Mouse (Mus musculus): ENCODE data around the gene Zdhhc4. TPM values are rescaled to one million over a fixed set of nuclear protein-coding genes. Genes with fewer than 3 reads are reported as not detected.

Zdhhc4 gene
- total RNA-seq, 1 experiment = 27.7 TPM

DNA sequence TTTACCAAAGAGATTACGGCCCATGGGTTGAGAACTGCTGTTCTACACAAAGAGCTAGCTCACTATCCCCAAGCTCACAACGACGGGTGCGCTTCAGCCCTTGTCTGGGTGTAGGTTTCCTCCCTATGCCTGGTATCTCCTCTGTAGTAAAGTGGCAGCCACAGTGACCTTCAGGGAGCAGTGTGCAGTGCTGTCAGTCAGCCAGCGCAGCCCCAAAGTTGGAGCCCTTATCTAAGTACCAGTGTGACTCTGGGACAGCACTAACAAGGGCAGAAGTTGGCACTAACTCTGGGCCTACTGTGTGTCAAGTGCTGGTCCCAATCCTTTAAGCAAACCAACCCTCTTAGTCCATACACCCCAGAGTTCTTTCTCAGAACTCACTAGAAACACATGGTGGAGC, 20.2 kb downstream of the Zdhhc4 start:
- Histone ChIP-seq H3K4me3 (ENCODE audit: insufficient read depth in 1 of 2, low read depth in 1 of 2, low read length in 2 of 2, poor library complexity in 1 of 2, severe bottlenecking in 1 of 2) (no peak overlapping the region), H3K9ac (ENCODE audit: insufficient read depth, low read depth, low read length, poor library complexity, severe bottlenecking) (no peak overlapping the region), H3K9me3 (ENCODE audit: control insufficient read depth, insufficient read depth, low read depth, low read length) (no peaks in the 10 kb centered on the region), H3K27ac (ENCODE audit: insufficient read depth, low read depth, low read length, poor library complexity, severe bottlenecking) (no peak overlapping the region), H3K36me3 (ENCODE audit: control insufficient read depth, insufficient read depth, low read length, poor library complexity, severe bottlenecking) (peaks cover 60% of the 10 kb centered on the region), H3K4me1 (ENCODE audit: control insufficient read depth in 2 of 2, insufficient read depth in 2 of 2, low read length in 2 of 2, poor library complexity in 1 of 2) (peaks cover 0 to 8% of the 10 kb centered on the region in 2 experiments; a peak in 2 of 4 replicates)
- TF ChIP-seq ZC3H11A (IDR thresholded peaks at IDR 0.05; ENCODE audit: borderline replicate concordance, low read depth, low read length) (no peak), ZNF384 (IDR thresholded peaks at IDR 0.05; ENCODE audit: low read depth, low read length) (no peak), HCFC1 (IDR thresholded peaks at IDR 0.05; ENCODE audit: borderline replicate concordance, insufficient read depth, low read length) (no peak), MAFK (IDR thresholded peaks at IDR 0.05; ENCODE audit: insufficient read depth, low read depth, low read length) (no peak), CHD2 (IDR thresholded peaks at IDR 0.05; ENCODE audit: low read depth, low read length) (no peak)
- in situ Hi-C loops (cut with MboI; ENCODE audit: low sequenced_read_pairs in 2 of 2, unreplicated experiment in 2 of 2) = no loop called here
- no peak for DNase-seq (ENCODE audit: low read depth, low spot score)

DNA sequence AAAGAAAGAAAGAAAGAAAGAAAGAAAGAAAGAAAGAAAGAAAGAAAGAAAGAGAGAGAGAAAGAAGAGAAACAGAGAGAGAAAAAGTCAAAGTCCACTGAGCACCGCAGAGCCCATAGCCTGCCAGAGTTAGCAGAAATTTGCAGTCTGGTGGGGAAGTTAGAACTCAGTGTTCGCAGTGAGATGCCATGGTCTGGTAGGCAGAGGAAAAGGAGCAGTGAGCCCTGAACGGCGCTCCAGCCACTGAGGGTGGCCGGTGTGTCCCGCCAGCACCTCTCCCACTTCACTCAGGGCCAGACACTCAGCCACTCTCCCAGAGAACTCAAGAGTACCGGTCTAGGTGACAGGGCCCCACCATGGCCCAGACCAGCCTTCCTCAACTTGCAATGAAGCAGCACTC, 24.8 kb downstream of the Zdhhc4 start:
- Histone ChIP-seq H3K4me1 (ENCODE audit: control insufficient read depth in 2 of 2, insufficient read depth in 2 of 2, low read length in 2 of 2, poor library complexity in 1 of 2) (no peaks in the 10 kb centered on the region), H3K9me3 (ENCODE audit: control insufficient read depth, insufficient read depth, low read depth, low read length) (no peaks in the 10 kb centered on the region), H3K4me3 (ENCODE audit: insufficient read depth in 1 of 2, low read depth in 1 of 2, low read length in 2 of 2, poor library complexity in 1 of 2, severe bottlenecking in 1 of 2) (no peak overlapping the region), H3K9ac (ENCODE audit: insufficient read depth, low read depth, low read length, poor library complexity, severe bottlenecking) (no peak overlapping the region), H3K36me3 (ENCODE audit: control insufficient read depth, insufficient read depth, low read length, poor library complexity, severe bottlenecking) (peaks cover 49% of the 10 kb centered on the region), H3K27ac (ENCODE audit: insufficient read depth, low read depth, low read length, poor library complexity, severe bottlenecking) (no peak overlapping the region)
- TF ChIP-seq ZC3H11A (IDR thresholded peaks at IDR 0.05; ENCODE audit: borderline replicate concordance, low read depth, low read length) (no peak), HCFC1 (IDR thresholded peaks at IDR 0.05; ENCODE audit: borderline replicate concordance, insufficient read depth, low read length) (no peak)
- no peak for DNase-seq (ENCODE audit: low read depth, low spot score)
- in situ Hi-C loops (cut with MboI; ENCODE audit: low sequenced_read_pairs in 2 of 2, unreplicated experiment in 2 of 2) = no loop called here

DNA sequence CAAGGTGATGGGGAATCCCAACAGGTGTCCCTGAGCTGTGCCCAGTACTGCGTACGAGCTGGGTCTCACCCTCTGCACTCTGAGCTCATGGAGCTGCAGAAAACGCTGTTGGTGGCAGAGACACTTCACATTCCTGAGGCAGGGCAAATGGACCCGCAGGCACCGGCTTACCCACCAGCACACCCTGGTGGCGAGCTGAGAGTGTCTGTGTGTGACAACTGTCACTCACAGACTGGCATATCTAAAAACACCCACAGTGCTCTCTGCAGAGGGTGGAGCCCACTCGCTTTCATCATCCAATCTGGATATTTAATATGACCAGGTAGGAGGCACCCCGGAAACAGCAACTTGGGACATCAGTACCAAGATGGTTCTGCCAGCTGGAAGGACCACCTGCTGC, 27.8 kb downstream of the Zdhhc4 start:
- no peak overlapping the region for H3K4me3 ChIP-seq (ENCODE audit: insufficient read depth in 1 of 2, low read depth in 1 of 2, low read length in 2 of 2, poor library complexity in 1 of 2, severe bottlenecking in 1 of 2)
- no peak overlapping the region for H3K9ac ChIP-seq (ENCODE audit: insufficient read depth, low read depth, low read length, poor library complexity, severe bottlenecking)
- H3K9me3 ChIP-seq (ENCODE audit: control insufficient read depth, insufficient read depth, low read depth, low read length) = no peaks in the 10 kb centered on the region
- in situ Hi-C loops (cut with MboI; ENCODE audit: low sequenced_read_pairs in 2 of 2, unreplicated experiment in 2 of 2) = no loop called here
- peaks cover 2 to 3% of the 10 kb centered on the region in 2 experiments; a peak in 1 of 4 replicates for H3K4me1 ChIP-seq (ENCODE audit: control insufficient read depth in 2 of 2, insufficient read depth in 2 of 2, low read length in 2 of 2, poor library complexity in 1 of 2)
- no peak for DNase-seq (ENCODE audit: low read depth, low spot score)
- TF ChIP-seq CHD2 (IDR thresholded peaks at IDR 0.05; ENCODE audit: low read depth, low read length) (no peak), ZNF384 (IDR thresholded peaks at IDR 0.05; ENCODE audit: low read depth, low read length) (no peak), ZC3H11A (IDR thresholded peaks at IDR 0.05; ENCODE audit: borderline replicate concordance, low read depth, low read length) (no peak), MAFK (IDR thresholded peaks at IDR 0.05; ENCODE audit: insufficient read depth, low read depth, low read length) (no peak), HCFC1 (IDR thresholded peaks at IDR 0.05; ENCODE audit: borderline replicate concordance, insufficient read depth, low read length) (no peak)
- H3K36me3 ChIP-seq (ENCODE audit: control insufficient read depth, insufficient read depth, low read length, poor library complexity, severe bottlenecking) = peaks cover 30% of the 10 kb centered on the region
- H3K27ac ChIP-seq (ENCODE audit: insufficient read depth, low read depth, low read length, poor library complexity, severe bottlenecking) = no peak overlapping the region

DNA sequence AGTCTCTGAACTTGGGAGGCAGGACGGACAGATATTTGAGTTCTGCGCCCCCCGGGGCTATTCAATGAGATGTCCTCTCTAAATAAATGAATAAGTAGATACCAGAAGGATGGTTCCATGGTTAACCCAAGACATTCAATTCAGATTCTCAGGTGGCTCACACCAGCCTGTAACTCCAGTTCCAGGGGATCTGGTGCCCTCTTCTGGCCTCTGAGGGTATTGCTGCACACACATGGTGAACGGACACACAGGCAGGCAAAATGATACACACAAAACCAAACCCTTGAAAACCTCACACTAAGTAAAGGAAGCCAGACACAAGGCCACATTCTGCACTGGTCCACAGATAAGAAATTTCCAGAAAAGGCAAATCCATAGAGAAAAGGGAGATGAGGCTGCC, 29.4 kb downstream of the Zdhhc4 start:
- Histone ChIP-seq H3K9me3 (ENCODE audit: control insufficient read depth, insufficient read depth, low read depth, low read length) (no peaks in the 10 kb centered on the region), H3K4me3 (ENCODE audit: insufficient read depth in 1 of 2, low read depth in 1 of 2, low read length in 2 of 2, poor library complexity in 1 of 2, severe bottlenecking in 1 of 2) (no peak overlapping the region), H3K4me1 (ENCODE audit: control insufficient read depth in 2 of 2, insufficient read depth in 2 of 2, low read length in 2 of 2, poor library complexity in 1 of 2) (peaks cover 2 to 3% of the 10 kb centered on the region in 2 experiments; a peak in 1 of 4 replicates), H3K27ac (ENCODE audit: insufficient read depth, low read depth, low read length, poor library complexity, severe bottlenecking) (no peak overlapping the region), H3K36me3 (ENCODE audit: control insufficient read depth, insufficient read depth, low read length, poor library complexity, severe bottlenecking) (peaks cover 18% of the 10 kb centered on the region), H3K9ac (ENCODE audit: insufficient read depth, low read depth, low read length, poor library complexity, severe bottlenecking) (no peak overlapping the region)
- in situ Hi-C loops (cut with MboI; ENCODE audit: low sequenced_read_pairs in 2 of 2, unreplicated experiment in 2 of 2) = no loop called here
- no peak for DNase-seq (ENCODE audit: low read depth, low spot score)
- no peak for TF ChIP-seq ZNF384 (IDR thresholded peaks at IDR 0.05; ENCODE audit: low read depth, low read length)
- TF ChIP-seq ZC3H11A (IDR thresholded peaks at IDR 0.05; ENCODE audit: borderline replicate concordance, low read depth, low read length) = peak; percentile 21; the same call in 1 of the 2 replicates
- no peak for TF ChIP-seq MAFK (IDR thresholded peaks at IDR 0.05; ENCODE audit: insufficient read depth, low read depth, low read length)

DNA sequence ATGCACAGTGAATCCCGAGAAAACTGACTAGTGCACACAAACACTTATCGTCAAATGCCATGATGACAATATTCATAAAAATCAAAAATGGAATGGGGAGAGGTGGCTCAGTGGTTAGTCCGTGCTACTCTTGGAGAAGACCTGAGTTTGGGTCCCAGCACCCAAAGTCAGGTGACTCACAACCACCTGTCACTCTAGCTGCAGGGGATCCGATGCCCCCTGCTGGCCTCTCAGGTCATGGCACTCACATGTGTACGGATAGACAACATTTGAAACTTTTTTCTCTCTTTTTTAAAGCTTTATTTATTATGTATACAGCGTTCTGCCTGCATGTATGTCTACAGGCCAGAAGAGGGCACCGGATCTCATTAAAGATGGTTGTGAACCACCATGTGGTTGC, 30.7 kb downstream of the Zdhhc4 start:
- TF ChIP-seq MAFK (IDR thresholded peaks at IDR 0.05; ENCODE audit: insufficient read depth, low read depth, low read length) (no peak), ZC3H11A (IDR thresholded peaks at IDR 0.05; ENCODE audit: borderline replicate concordance, low read depth, low read length) (no peak), HCFC1 (IDR thresholded peaks at IDR 0.05; ENCODE audit: borderline replicate concordance, insufficient read depth, low read length) (no peak), ZNF384 (IDR thresholded peaks at IDR 0.05; ENCODE audit: low read depth, low read length) (no peak), CHD2 (IDR thresholded peaks at IDR 0.05; ENCODE audit: low read depth, low read length) (no peak)
- Histone ChIP-seq H3K9ac (ENCODE audit: insufficient read depth, low read depth, low read length, poor library complexity, severe bottlenecking) (no peak overlapping the region), H3K4me3 (ENCODE audit: insufficient read depth in 1 of 2, low read depth in 1 of 2, low read length in 2 of 2, poor library complexity in 1 of 2, severe bottlenecking in 1 of 2) (no peak overlapping the region), H3K9me3 (ENCODE audit: control insufficient read depth, insufficient read depth, low read depth, low read length) (no peaks in the 10 kb centered on the region), H3K36me3 (ENCODE audit: control insufficient read depth, insufficient read depth, low read length, poor library complexity, severe bottlenecking) (peaks cover 11% of the 10 kb centered on the region), H3K27ac (ENCODE audit: insufficient read depth, low read depth, low read length, poor library complexity, severe bottlenecking) (no peak overlapping the region), H3K4me1 (ENCODE audit: control insufficient read depth in 2 of 2, insufficient read depth in 2 of 2, low read length in 2 of 2, poor library complexity in 1 of 2) (peaks cover 2 to 3% of the 10 kb centered on the region in 2 experiments; a peak in 2 of 4 replicates)
- DNase-seq (ENCODE audit: low read depth, low spot score) = no peak
- in situ Hi-C loops (cut with MboI; ENCODE audit: low sequenced_read_pairs in 2 of 2, unreplicated experiment in 2 of 2) = no loop called here
